Mouse (Mus musculus) testis, postnatal 14 days (tissue): ENCODE measurements at regions not wholly inside any gene's neighbourhood (a gene's known extent, or its start where the extent isn't known, plus 50 kb on each side); places are given as distances from the start of the nearest gene placed in this dataset.

Experiments used
- DNase-seq: peaks from one replicate; pipeline ENCODE4 v3.0.0; 2021; ENCODE audit warnings: low spot score

GRCm38 (mm10) chr3:61255643-61256042 is 105.8 kb upstream of the Rap2b start:
- no peak for DNase-seq

- no peak for DNase-seq
These were observed 92.7 kb upstream of the Rap2b start for GRCm38 (mm10) chr3:61268453-61269335.

GRCm38 (mm10) chr3:61285924-61286520 is 75.4 kb upstream of the Rap2b start:
- DNase-seq = no peak

GRCm38 (mm10) chr3:61288195-61288594 is 73.2 kb upstream of the Rap2b start:
- DNase-seq = no peak

- DNase-seq = no peak
These were observed 66.6 kb upstream of the Rap2b start for GRCm38 (mm10) chr3:61294855-61295254.

- DNase-seq = no peak
These were observed 64.1 kb upstream of the Rap2b start for GRCm38 (mm10) chr3:61297290-61297689.

- no peak for DNase-seq
These were observed 59.2 kb upstream of the Rap2b start for GRCm38 (mm10) chr3:61302214-61302613.

- DNase-seq = no peak
These were observed 58.0 kb upstream of the Rap2b start for GRCm38 (mm10) chr3:61303485-61303884.

- DNase-seq = no peak
These were observed 55.1 kb upstream of the Rap2b start for GRCm38 (mm10) chr3:61306306-61306705.

- DNase-seq = no peak
These were observed 52.7 kb upstream of the Rap2b start for GRCm38 (mm10) chr3:61308764-61309163.

- no peak for DNase-seq
These were observed 52.2 kb upstream of the Rap2b start for GRCm38 (mm10) chr3:61309197-61309596.
